Mouse (Mus musculus): ENCODE results near the gene Kri1. TPM values are rescaled to one million over a fixed set of nuclear protein-coding genes. Genes with fewer than 3 reads are reported as not detected.

The Kri1 gene
- polyA plus RNA-seq, 1 experiment from 2014 or later = 8.9 TPM

GRCm38 (mm10) chr9:21290589-21290988 lies 2.8 kb upstream of the Kri1 start:
- DNase-seq (ENCODE audit: low spot score) (no peak), ATAC-seq (no peak)
- Histone ChIP-seq H3K4me1 (ENCODE audit: insufficient read depth, low read depth, low read length) (peaks cover 19% of the 10 kb centered on the region), H3K4me3 (ENCODE audit: low read depth, low read length) (peak overlapping the region; percentile 66), H3K4me2 (replicated peaks; ENCODE audit: low read depth, low read length) (peak overlapping the region; percentile 80), H3K9me3 (ENCODE audit: low read length) (no peaks in the 10 kb centered on the region), H3K27me3 (replicated peaks; ENCODE audit: insufficient read depth, low read length) (no peaks in the 10 kb centered on the region), H3K36me3 (ENCODE audit: insufficient read depth, low read length) (no peaks in the 10 kb centered on the region), H3K9ac (replicated peaks; ENCODE audit: low read depth) (peak overlapping the region; percentile 63), H3K27ac (ENCODE audit: low read length) (peak overlapping the region; percentile 86)
- WGBS = under 1% methylated on average over 20 of the region's 20 CpGs
- no peak for TF ChIP-seq EP300 (IDR thresholded peaks at IDR 0.05)
- no peak for TF ChIP-seq CTCF (IDR thresholded peaks at IDR 0.05)

- H3K4me2 ChIP-seq (replicated peaks; ENCODE audit: low read depth, low read length) = peak overlapping the region; percentile 80; the same call in 1 of the 2 replicates
- no peaks in the 10 kb centered on the region for H3K36me3 ChIP-seq (ENCODE audit: insufficient read depth, low read length)
- no peak overlapping the region for H3K4me3 ChIP-seq (ENCODE audit: low read depth, low read length)
- H3K27ac ChIP-seq (ENCODE audit: low read length) = peak overlapping the region; percentile 84; the same call in 1 of the 2 replicates
- H3K4me1 ChIP-seq (ENCODE audit: insufficient read depth, low read depth, low read length) = peaks cover 19% of the 10 kb centered on the region
- DNase-seq (ENCODE audit: low spot score) (no peak), ATAC-seq (no peak)
- no peak for TF ChIP-seq CTCF (IDR thresholded peaks at IDR 0.05)
- TF ChIP-seq EP300 (IDR thresholded peaks at IDR 0.05) = no peak
- WGBS = 81% methylated on average over 2 of the region's 2 CpGs
- H3K27me3 ChIP-seq (replicated peaks; ENCODE audit: insufficient read depth, low read length) = no peaks in the 10 kb centered on the region
- no peaks in the 10 kb centered on the region for H3K9me3 ChIP-seq (ENCODE audit: low read length)
- H3K9ac ChIP-seq (replicated peaks; ENCODE audit: low read depth) = no peak overlapping the region
Observed at GRCm38 (mm10) chr9:21289337-21289671, 1.5 kb upstream of the Kri1 start.

- H3K27me3 ChIP-seq (replicated peaks; ENCODE audit: insufficient read depth, low read length) = no peaks in the 10 kb centered on the region
- H3K9ac ChIP-seq (replicated peaks; ENCODE audit: low read depth) = no peak overlapping the region
- H3K4me1 ChIP-seq (ENCODE audit: insufficient read depth, low read depth, low read length) = peaks cover 19% of the 10 kb centered on the region
- H3K36me3 ChIP-seq (ENCODE audit: insufficient read depth, low read length) = no peaks in the 10 kb centered on the region
- H3K4me2 ChIP-seq (replicated peaks; ENCODE audit: low read depth, low read length) = peak overlapping the region; percentile 78
- ATAC-seq = no peak
- WGBS = 71% methylated on average over 13 of the region's 13 CpGs
- peak overlapping the region; percentile 84 for H3K27ac ChIP-seq (ENCODE audit: low read length)
- DNase-seq (ENCODE audit: low spot score) = peak; percentile 67
- TF ChIP-seq CTCF (IDR thresholded peaks at IDR 0.05) = no peak
- peak; percentile 52; the same call in 1 of the 2 replicates for TF ChIP-seq EP300 (IDR thresholded peaks at IDR 0.05)
- peak overlapping the region; percentile 76 for H3K4me3 ChIP-seq (ENCODE audit: low read depth, low read length)
- H3K9me3 ChIP-seq (ENCODE audit: low read length) = no peaks in the 10 kb centered on the region
Observed at GRCm38 (mm10) chr9:21288404-21289336, 901 bp upstream of the Kri1 start.

- DNase-seq (ENCODE audit: low spot score) = no peak
- Histone ChIP-seq H3K36me3 (ENCODE audit: insufficient read depth, low read length) (no peaks in the 10 kb centered on the region; the same call in 1 of the 2 replicates), H3K9me3 (ENCODE audit: low read length) (no peaks in the 10 kb centered on the region), H3K4me1 (ENCODE audit: insufficient read depth, low read depth, low read length) (peaks cover 19% of the 10 kb centered on the region), H3K4me2 (replicated peaks; ENCODE audit: low read depth, low read length) (peak overlapping the region; percentile 78), H3K27me3 (replicated peaks; ENCODE audit: insufficient read depth, low read length) (no peaks in the 10 kb centered on the region), H3K27ac (ENCODE audit: low read length) (no peak overlapping the region; the same call in 1 of the 2 replicates), H3K4me3 (ENCODE audit: low read depth, low read length) (no peak overlapping the region), H3K9ac (replicated peaks; ENCODE audit: low read depth) (no peak overlapping the region)
- no peak for TF ChIP-seq CTCF (IDR thresholded peaks at IDR 0.05)
- ATAC-seq = no peak
- WGBS = 46% methylated on average over 3 of the region's 3 CpGs
Observed at GRCm38 (mm10) chr9:21286753-21287152, 1.0 kb downstream of the Kri1 start.

- WGBS = 74% methylated on average over 3 of the region's 3 CpGs
Observed at GRCm38 (mm10) chr9:21283994-21284393, 3.8 kb downstream of the Kri1 start.

GRCm38 (mm10) chr9:21283591-21283990 lies 4.2 kb downstream of the Kri1 start:
- WGBS = 90% methylated on average over 5 of the region's 5 CpGs
- TF ChIP-seq EP300 (IDR thresholded peaks at IDR 0.05) (no peak), CTCF (IDR thresholded peaks at IDR 0.05) (peak; percentile 40)

More at GRCm38 (mm10) chr9:21283994-21284393, 3.8 kb downstream of the Kri1 start:
- peak; percentile 63 for DNase-seq (ENCODE audit: low spot score)
- Histone ChIP-seq H3K4me3 (ENCODE audit: low read depth, low read length) (no peak overlapping the region), H3K4me1 (ENCODE audit: insufficient read depth, low read depth, low read length) (peaks cover 18% of the 10 kb centered on the region), H3K4me2 (replicated peaks; ENCODE audit: low read depth, low read length) (no peak overlapping the region), H3K36me3 (ENCODE audit: insufficient read depth, low read length) (peaks cover under 1% of the 10 kb centered on the region; the same call in 1 of the 2 replicates), H3K9ac (replicated peaks; ENCODE audit: low read depth) (no peak overlapping the region), H3K27me3 (replicated peaks; ENCODE audit: insufficient read depth, low read length) (no peaks in the 10 kb centered on the region), H3K27ac (ENCODE audit: low read length) (0 out of 2 replicates have a peak overlapping the region, but pooled peaks have one; percentile 26), H3K9me3 (ENCODE audit: low read length) (no peaks in the 10 kb centered on the region)
- peak; percentile 7; the same call in 1 of the 2 replicates for ATAC-seq
- TF ChIP-seq CTCF (IDR thresholded peaks at IDR 0.05) (no peak), EP300 (IDR thresholded peaks at IDR 0.05) (no peak)

More at GRCm38 (mm10) chr9:21283591-21283990, 4.2 kb downstream of the Kri1 start:
- Histone ChIP-seq H3K36me3 (ENCODE audit: insufficient read depth, low read length) (peaks cover 3% of the 10 kb centered on the region; the same call in 1 of the 2 replicates), H3K27me3 (replicated peaks; ENCODE audit: insufficient read depth, low read length) (no peaks in the 10 kb centered on the region), H3K27ac (ENCODE audit: low read length) (no peak overlapping the region), H3K4me1 (ENCODE audit: insufficient read depth, low read depth, low read length) (peaks cover 14% of the 10 kb centered on the region), H3K4me3 (ENCODE audit: low read depth, low read length) (no peak overlapping the region), H3K4me2 (replicated peaks; ENCODE audit: low read depth, low read length) (no peak overlapping the region), H3K9ac (replicated peaks; ENCODE audit: low read depth) (no peak overlapping the region), H3K9me3 (ENCODE audit: low read length) (no peaks in the 10 kb centered on the region)
- no peak for ATAC-seq
- DNase-seq (ENCODE audit: low spot score) = no peak

All from lung, postnatal 0 days (tissue).